ENCODE assay signal across 25 mouse cellular contexts in genomic region chr2:87480207-87480606, GRCm38 (mm10). TPM values are rescaled to one million over a fixed set of nuclear protein-coding genes. Genes with fewer than 3 reads are reported as not detected.
DNase-seq lines count a peak whose midpoint lies in the region; ATAC-seq and TF ChIP-seq lines count a peak whose summit lies in the region.
"Had no signal": no experiment of that assay in that cellular context is flagged by ENCODE, and none has a peak within 500 bp of the region (broad histone marks: within the 10 kb centered on the region; RNA-seq: fewer than 3 reads in every experiment).

No protein-coding gene starts in this region.

- H3K4me2 ChIP-seq in kidney, postnatal 0 days (ENCODE audit: low read length) = no peak overlapping the region
- H3K4me2 ChIP-seq: embryonic facial prominence, embryonic 12.5 days; forebrain, embryonic 13.5 days; kidney, embryonic 15.5 days; limb, embryonic 12.5 days; lung, embryonic 15.5 days; neural tube, embryonic 12.5 days had no signal

- no peaks in the 10 kb centered on the region for H3K27me3 ChIP-seq in kidney, postnatal 0 days (ENCODE audit: insufficient read depth, low read length)
- no peaks in the 10 kb centered on the region for H3K27me3 ChIP-seq in E14TG2a.4 (ENCODE audit: insufficient read depth, low read length)
- H3K27me3 ChIP-seq: embryonic facial prominence, embryonic 12.5 days; forebrain, embryonic 13.5 days; kidney, embryonic 15.5 days; limb, embryonic 12.5 days; lung, embryonic 15.5 days; neural tube, embryonic 12.5 days had no signal

- ATAC-seq in kidney, postnatal 0 days (replicated peaks; ENCODE audit: low FRiP score, low read depth) = no peak
- ATAC-seq: forebrain, embryonic 13.5 days had no signal

- DNase-seq in kidney, postnatal 0 days (ENCODE audit: low spot score) = no peak
- DNase-seq in kidney, postnatal 14 days = no peak
- peak; percentile 9 for DNase-seq in 416B (ENCODE audit: low read depth)
- peak; percentile 2 for DNase-seq in brain, adult 2 months (ENCODE audit: low read depth, low spot score)
- no peak for DNase-seq in urinary bladder, adult 2 months (ENCODE audit: low spot score)
- DNase-seq in right cerebral cortex, postnatal 14 days = no peak
- DNase-seq: adrenal gland, adult 2 months; cerebellum, adult 11 months; cerebellum, postnatal 10 days; gastrocnemius, postnatal 10 days; heart, adult 18-20 months; lung, postnatal 4 days; thymus, postnatal 25 days had no signal

- H3K36me3 ChIP-seq in kidney, postnatal 0 days (ENCODE audit: insufficient read depth, low read length) = no peaks in the 10 kb centered on the region
- peaks cover 15% of the 10 kb centered on the region for H3K36me3 ChIP-seq in E14TG2a.4 (ENCODE audit: insufficient read depth, low read length)
- H3K36me3 ChIP-seq: embryonic facial prominence, embryonic 12.5 days; hindbrain, embryonic 10.5 days; kidney, embryonic 15.5 days; limb, embryonic 12.5 days; lung, embryonic 15.5 days; neural tube, embryonic 12.5 days had no signal

- no peak overlapping the region for H3K4me3 ChIP-seq in kidney, postnatal 0 days (replicated peaks; ENCODE audit: low read depth, low read length)
- no peak overlapping the region for H3K4me3 ChIP-seq in E14TG2a.4 (replicated peaks; ENCODE audit: low read length)
- H3K4me3 ChIP-seq: embryonic facial prominence, embryonic 12.5 days; erythroblast, embryonic 14.5 days; forebrain, embryonic 13.5 days; hindbrain, embryonic 10.5 days; kidney, embryonic 15.5 days; limb, embryonic 12.5 days; lung, embryonic 15.5 days; neural tube, embryonic 12.5 days had no signal

- TF ChIP-seq CTCF in kidney, postnatal 0 days (IDR thresholded peaks at IDR 0.05; ENCODE audit: low read depth) = peak; percentile 12; the same call in 1 of the 2 replicates
- peak; percentile 34 for TF ChIP-seq CTCF in E14TG2a.4 (conservative IDR thresholded peaks at IDR 0.05; ENCODE audit: low read length)

- H3K9me3 ChIP-seq in kidney, postnatal 0 days (replicated peaks; ENCODE audit: low read length) = no peaks in the 10 kb centered on the region
- H3K9me3 ChIP-seq in E14TG2a.4 (ENCODE audit: low read length) = peaks cover 19% of the 10 kb centered on the region
- H3K9me3 ChIP-seq: embryonic facial prominence, embryonic 12.5 days; forebrain, embryonic 13.5 days; hindbrain, embryonic 10.5 days; kidney, embryonic 15.5 days; limb, embryonic 12.5 days; lung, embryonic 15.5 days; neural tube, embryonic 12.5 days had no signal

- no peaks in the 10 kb centered on the region for H3K4me1 ChIP-seq in kidney, postnatal 0 days (replicated peaks; ENCODE audit: insufficient read depth, low read length)
- peaks cover 31% of the 10 kb centered on the region for H3K4me1 ChIP-seq in E14TG2a.4 (replicated peaks; ENCODE audit: low read depth, low read length)
- H3K4me1 ChIP-seq: embryonic facial prominence, embryonic 12.5 days; forebrain, embryonic 13.5 days; hindbrain, embryonic 10.5 days; kidney, embryonic 15.5 days; limb, embryonic 12.5 days; lung, embryonic 15.5 days; neural tube, embryonic 12.5 days had no signal

- H3K9ac ChIP-seq in kidney, postnatal 0 days (ENCODE audit: low read depth, low read length) = no peak overlapping the region
- H3K9ac ChIP-seq: embryonic facial prominence, embryonic 12.5 days; forebrain, embryonic 13.5 days; kidney, embryonic 15.5 days; limb, embryonic 12.5 days; liver, embryonic 14.5 days; lung, embryonic 15.5 days; neural tube, embryonic 12.5 days had no signal

- no peak overlapping the region for H3K27ac ChIP-seq in kidney, postnatal 0 days
- H3K27ac ChIP-seq: embryonic facial prominence, embryonic 12.5 days; forebrain, embryonic 13.5 days; hindbrain, embryonic 10.5 days; kidney, embryonic 15.5 days; limb, embryonic 12.5 days; liver, embryonic 14.5 days; lung, embryonic 15.5 days; neural tube, embryonic 12.5 days had no signal

RNA-seq across cellular contexts. Expression of gene Pramel7, which starts 16.7 kb away (rescaled TPM):
- not detected in 2 replicates for polyA plus RNA-seq in kidney, postnatal 0 days (2015; fragmentation: Nextera tagmentation; extraction: Ambion mirVana)
- polyA plus RNA-seq in urinary bladder, adult 2 months (2012; rRNA removed) = not detected in 2 replicates
- polyA plus RNA-seq: adrenal gland, adult 2 months; embryonic facial prominence, embryonic 12.5 days; erythroblast, embryonic 14.5 days; forebrain, embryonic 13.5 days; frontal cortex, adult 2 months; heart, postnatal 0 days; hindbrain, embryonic 10.5 days; kidney, embryonic 15.5 days; limb, embryonic 12.5 days; liver, embryonic 14.5 days; lung, embryonic 15.5 days; neural tube, embryonic 12.5 days had no signal

RNA-seq across cellular contexts. Expression of gene Pramel6, which starts 26.2 kb away (rescaled TPM):
- polyA plus RNA-seq in kidney, postnatal 0 days (2015; fragmentation: Nextera tagmentation; extraction: Ambion mirVana) = not detected in 2 replicates
- not detected in 2 replicates for polyA plus RNA-seq in urinary bladder, adult 2 months (2012; rRNA removed)
- polyA plus RNA-seq: adrenal gland, adult 2 months; embryonic facial prominence, embryonic 12.5 days; erythroblast, embryonic 14.5 days; forebrain, embryonic 13.5 days; frontal cortex, adult 2 months; heart, postnatal 0 days; hindbrain, embryonic 10.5 days; kidney, embryonic 15.5 days; limb, embryonic 12.5 days; liver, embryonic 14.5 days; lung, embryonic 15.5 days; neural tube, embryonic 12.5 days had no signal

RNA-seq across cellular contexts. Expression of gene Olfr1126, which starts 26.4 kb away (rescaled TPM):
- polyA plus RNA-seq in kidney, postnatal 0 days (2015; fragmentation: Nextera tagmentation; extraction: Ambion mirVana) = not detected in 2 replicates
- polyA plus RNA-seq in urinary bladder, adult 2 months (2012; rRNA removed) = not detected in 2 replicates
- polyA plus RNA-seq: adrenal gland, adult 2 months; embryonic facial prominence, embryonic 12.5 days; erythroblast, embryonic 14.5 days; forebrain, embryonic 13.5 days; frontal cortex, adult 2 months; heart, postnatal 0 days; hindbrain, embryonic 10.5 days; kidney, embryonic 15.5 days; limb, embryonic 12.5 days; liver, embryonic 14.5 days; lung, embryonic 15.5 days; neural tube, embryonic 12.5 days had no signal

RNA-seq across cellular contexts. Expression of gene Olfr1124, which starts 50.1 kb away (rescaled TPM):
- 0.05 TPM in 1 of 2 replicates, not detected in the other for polyA plus RNA-seq in kidney, postnatal 0 days (2015; fragmentation: Nextera tagmentation; extraction: Ambion mirVana)
- polyA plus RNA-seq in urinary bladder, adult 2 months (2012; rRNA removed) = not detected in 2 replicates
- polyA plus RNA-seq: adrenal gland, adult 2 months; erythroblast, embryonic 14.5 days; frontal cortex, adult 2 months; liver, embryonic 14.5 days had no signal

RNA-seq across cellular contexts. Expression of gene Olfr153, which starts 51.4 kb away (rescaled TPM):
- not detected in 2 replicates for polyA plus RNA-seq in kidney, postnatal 0 days (2015; fragmentation: Nextera tagmentation; extraction: Ambion mirVana)
- not detected in 2 replicates for polyA plus RNA-seq in urinary bladder, adult 2 months (2012; rRNA removed)
- polyA plus RNA-seq: adrenal gland, adult 2 months; embryonic facial prominence, embryonic 12.5 days; erythroblast, embryonic 14.5 days; forebrain, embryonic 13.5 days; frontal cortex, adult 2 months; heart, postnatal 0 days; hindbrain, embryonic 10.5 days; kidney, embryonic 15.5 days; limb, embryonic 12.5 days; liver, embryonic 14.5 days; lung, embryonic 15.5 days; neural tube, embryonic 12.5 days had no signal

Comparison
In these comparisons a context has a peak if more than half of its experiments do, and no peak if none do; other contexts are left out.
1. DNase-seq: peak in 416B (single experiment) and brain, adult 2 months (single experiment); none in kidney, postnatal 0 days (single experiment), kidney, postnatal 14 days (single experiment), urinary bladder, adult 2 months (single experiment) and right cerebral cortex, postnatal 14 days (single experiment).